Mouse (Mus musculus) small intestine, adult 2 months (tissue): ENCODE data around the gene Slc22a2.

Source experiments
- CTCF ChIP-seq: fragments of 200-500 bp; IDR thresholded peaks from 2 replicates; pipeline ENCODE4 v1.5.1; 2012; ENCODE audit warnings: low read depth, mild to moderate bottlenecking, control low read depth, inconsistent platforms, low read length, moderate library complexity, mixed read lengths; ENCODE audit not compliant: insufficient replicate concordance, insufficient read length; ENCODE audit errors: extremely low read depth
- POLR2A ChIP-seq: fragments of 200-500 bp; IDR thresholded peaks from 2 replicates; pipeline ENCODE4 v1.6.1; 2012; ENCODE audit warnings: low read depth, mild to moderate bottlenecking, control low read depth, inconsistent platforms, low read length, moderate library complexity

- TF ChIP-seq POLR2A = no peak
- no peak for TF ChIP-seq CTCF
Observed at GRCm38 (mm10) chr17:12675646-12676045, 91.7 kb downstream of the Slc22a2 start, which contains the start of gene Slc22a1.
